Comparison of ENCODE assay signal across 8 mouse cellular contexts in the genomic region with DNA sequence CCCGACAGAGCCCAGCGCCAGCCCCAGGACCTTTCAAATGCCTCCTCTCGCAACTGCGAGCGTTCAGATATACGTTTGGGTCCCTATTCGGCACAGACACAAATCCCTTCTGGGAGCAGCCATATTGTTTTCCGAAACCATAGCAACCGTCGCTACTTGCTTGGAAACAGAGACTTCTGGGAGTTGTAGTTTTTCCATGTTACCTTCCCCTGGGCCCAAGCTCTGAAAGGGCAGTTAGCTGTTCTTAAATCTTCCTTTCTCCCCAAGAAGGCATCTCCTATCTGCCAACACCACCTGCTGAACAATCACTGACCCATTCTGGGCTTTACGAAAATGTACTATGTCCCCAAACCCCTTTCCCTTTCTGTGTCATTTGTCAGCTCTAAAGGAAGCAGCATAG. TPM values are rescaled to one million over a fixed set of nuclear protein-coding genes. Genes with fewer than 3 reads are reported as not detected.
DNase-seq lines count a peak whose midpoint lies in the region; ATAC-seq lines count a peak whose summit lies in the region.

No protein-coding gene starts in this region.

- peak; percentile 64 for ATAC-seq in megakaryocyte-erythroid progenitor cell, adult 5-6 weeks (replicated peaks; ENCODE audit: low FRiP score, low TSS enrichment, poor library complexity, severe bottlenecking)

- intact Hi-C loops in left cerebral cortex, postnatal 14 days (cut with DNase I) = no loop called here

- peak; percentile 40 for DNase-seq in ovary, postnatal 14 days (ENCODE audit: low spot score)
- no peak for DNase-seq in ovary, postnatal 10 days (ENCODE audit: low spot score)
- peak; percentile 76 for DNase-seq in cerebellum, adult 9-11 months
- DNase-seq in frontal cortex, adult 2 months (ENCODE audit: extremely low spot score in 1 of 2, low spot score in 1 of 2) = peak; percentile 74 to 84
- DNase-seq in induced T-regulatory cell, adult 2 months (ENCODE audit: low read depth) = peak; percentile 91
- DNase-seq in left cerebral cortex, postnatal 14 days (ENCODE audit: low spot score in 2 of 2) = peak; percentile 75 to 82
- peak; percentile 27 for DNase-seq in right cerebral cortex, postnatal 4 days

RNA-seq across cellular contexts. Expression of a gene that starts 5.2 kb away (rescaled TPM):
- 73.7 and 79.6 TPM in 2 replicates for polyA plus RNA-seq in frontal cortex, adult 2 months (2012; rRNA removed)
- total RNA-seq in left cerebral cortex, postnatal 14 days (2021) = 10 to 100 TPM; 89.7 to 97.4 TPM
- 8.0 and 8.8 TPM in 2 replicates for total RNA-seq in megakaryocyte-erythroid progenitor cell, adult 5-6 weeks (2014; fragmentation: Nextera tagmentation)
- total RNA-seq in megakaryocyte-erythroid progenitor cell, adult 5-6 weeks (2017) = 6.8 and 10.8 TPM in 2 replicates

RNA-seq across cellular contexts. Expression of a gene that starts 12.0 kb away (rescaled TPM):
- 22.8 and 27.6 TPM in 2 replicates for polyA plus RNA-seq in frontal cortex, adult 2 months (2012; rRNA removed)
- total RNA-seq in left cerebral cortex, postnatal 14 days (2021) = 10 to 100 TPM; 11.9 to 15.4 TPM
- total RNA-seq in megakaryocyte-erythroid progenitor cell, adult 5-6 weeks (2014; fragmentation: Nextera tagmentation) = 8.7 and 21.6 TPM in 2 replicates
- 5.4 and 19.0 TPM in 2 replicates for total RNA-seq in megakaryocyte-erythroid progenitor cell, adult 5-6 weeks (2017)

RNA-seq across cellular contexts. Expression of a gene that starts 12.4 kb away (rescaled TPM):
- 9.5 and 10.0 TPM in 2 replicates for polyA plus RNA-seq in frontal cortex, adult 2 months (2012; rRNA removed)
- 10 to 100 TPM; 13.4 to 14.0 TPM for total RNA-seq in left cerebral cortex, postnatal 14 days (2021)
- 3.7 and 4.1 TPM in 2 replicates for total RNA-seq in megakaryocyte-erythroid progenitor cell, adult 5-6 weeks (2014; fragmentation: Nextera tagmentation)
- total RNA-seq in megakaryocyte-erythroid progenitor cell, adult 5-6 weeks (2017) = 1.3 and 2.5 TPM in 2 replicates

RNA-seq across cellular contexts. Expression of a gene that starts 14.8 kb away (rescaled TPM):
- 104 and 114 TPM in 2 replicates for polyA plus RNA-seq in frontal cortex, adult 2 months (2012; rRNA removed)
- 10 to 100 TPM; 74.6 to 83.3 TPM for total RNA-seq in left cerebral cortex, postnatal 14 days (2021)
- total RNA-seq in megakaryocyte-erythroid progenitor cell, adult 5-6 weeks (2014; fragmentation: Nextera tagmentation) = 92.8 and 94.2 TPM in 2 replicates
- 29.0 and 55.6 TPM in 2 replicates for total RNA-seq in megakaryocyte-erythroid progenitor cell, adult 5-6 weeks (2017)

RNA-seq across cellular contexts. Expression of a gene that starts 32.2 kb away (rescaled TPM):
- 47.2 and 68.7 TPM in 2 replicates for polyA plus RNA-seq in frontal cortex, adult 2 months (2012; rRNA removed)
- 10 to 100 TPM; 23.9 to 26.3 TPM for total RNA-seq in left cerebral cortex, postnatal 14 days (2021)
- 5.9 and 14.7 TPM in 2 replicates for total RNA-seq in megakaryocyte-erythroid progenitor cell, adult 5-6 weeks (2014; fragmentation: Nextera tagmentation)
- 1.9 and 3.3 TPM in 2 replicates for total RNA-seq in megakaryocyte-erythroid progenitor cell, adult 5-6 weeks (2017)

Comparison
In these comparisons a context has a peak if more than half of its experiments do, and no peak if none do; other contexts are left out.
1. RNA of a gene that starts 5.2 kb away (total RNA-seq): 89.7 to 97.4 TPM in left cerebral cortex, postnatal 14 days; 6.8 to 10.8 TPM in megakaryocyte-erythroid progenitor cell, adult 5-6 weeks; every median in the first group is over 4 times any median in the second.